Mouse (Mus musculus): ENCODE measurements around the gene Sgsm3. TPM values are rescaled to one million over a fixed set of nuclear protein-coding genes. Genes with fewer than 3 reads are reported as not detected.

The Sgsm3 gene
- polyA plus RNA-seq, 2 experiments = 7.5 to 8.5 TPM

- ATAC-seq (ENCODE audit: insufficient read depth) (no peak), DNase-seq (ENCODE audit: low read depth in 3 of 3, low spot score in 3 of 3) (no peak)
- H3K4me2 ChIP-seq (ENCODE audit: low read depth) = no peak overlapping the region
- H3K9me3 ChIP-seq (ENCODE audit: control insufficient read depth, low read length) = no peaks in the 10 kb centered on the region
- H3K4me3 ChIP-seq (ENCODE audit: insufficient read depth in 1 of 2, low read depth in 2 of 2, low read length in 2 of 2) = no peak overlapping the region
- H3K27ac ChIP-seq = no peak overlapping the region
- no peaks in the 10 kb centered on the region for H3K27me3 ChIP-seq (ENCODE audit: control insufficient read depth, insufficient read depth, low read length)
- peaks cover 0 to 9% of the 10 kb centered on the region in 2 experiments; a peak in 2 of 4 replicates for H3K4me1 ChIP-seq (replicated peaks; ENCODE audit: control insufficient read depth in 2 of 2, insufficient read depth in 2 of 2, low read length in 1 of 2)
- 43% methylated on average over 5 of the region's 5 CpGs for WGBS (ENCODE audit: insufficient replicate concordance)
- peaks cover 2% of the 10 kb centered on the region; the same call in 1 of the 2 replicates for H3K36me3 ChIP-seq (replicated peaks; ENCODE audit: control insufficient read depth, insufficient read depth, low read depth)
- TF ChIP-seq CTCF (IDR thresholded peaks at IDR 0.05; ENCODE audit: low read depth) (no peak), EP300 (IDR thresholded peaks at IDR 0.05; ENCODE audit: low read depth) (no peak)
- no peak overlapping the region for H3K9ac ChIP-seq (replicated peaks)
Measured at GRCm38 (mm10) chr15:80974311-80974710, 3.3 kb upstream of the Sgsm3 start.

GRCm38 (mm10) chr15:80975666-80976065 lies 1.9 kb upstream of the Sgsm3 start:
- no peak overlapping the region for H3K9ac ChIP-seq (replicated peaks)
- DNase-seq (ENCODE audit: low read depth in 3 of 3, low spot score in 3 of 3) (no peak), ATAC-seq (ENCODE audit: insufficient read depth) (no peak)
- H3K4me2 ChIP-seq (ENCODE audit: low read depth) = no peak overlapping the region
- no peak overlapping the region for H3K27ac ChIP-seq
- no peaks in the 10 kb centered on the region for H3K27me3 ChIP-seq (ENCODE audit: control insufficient read depth, insufficient read depth, low read length)
- no peaks in the 10 kb centered on the region for H3K9me3 ChIP-seq (ENCODE audit: control insufficient read depth, low read length)
- TF ChIP-seq CTCF (IDR thresholded peaks at IDR 0.05; ENCODE audit: low read depth) (no peak), EP300 (IDR thresholded peaks at IDR 0.05; ENCODE audit: low read depth) (no peak)
- 69% methylated on average over 3 of the region's 3 CpGs for WGBS (ENCODE audit: insufficient replicate concordance)
- no peaks in the 10 kb centered on the region for H3K36me3 ChIP-seq (replicated peaks; ENCODE audit: control insufficient read depth, insufficient read depth, low read depth)
- no peak overlapping the region for H3K4me3 ChIP-seq (ENCODE audit: insufficient read depth in 1 of 2, low read depth in 2 of 2, low read length in 2 of 2)
- H3K4me1 ChIP-seq (replicated peaks; ENCODE audit: control insufficient read depth in 2 of 2, insufficient read depth in 2 of 2, low read length in 1 of 2) = peaks cover 0 to 15% of the 10 kb centered on the region in 2 experiments; a peak in 2 of 4 replicates

- TF ChIP-seq CTCF (IDR thresholded peaks at IDR 0.05; ENCODE audit: low read depth) (no peak), EP300 (IDR thresholded peaks at IDR 0.05; ENCODE audit: low read depth) (no peak)
Measured at GRCm38 (mm10) chr15:80979611-80980010, 2.0 kb downstream of the Sgsm3 start.

GRCm38 (mm10) chr15:80981176-80981575 lies 3.6 kb downstream of the Sgsm3 start:
- peak in 1 of 3 experiments; percentile 28 for DNase-seq (ENCODE audit: low read depth in 3 of 3, low spot score in 3 of 3)
- no peak for TF ChIP-seq CTCF (IDR thresholded peaks at IDR 0.05; ENCODE audit: low read depth)
- TF ChIP-seq EP300 (IDR thresholded peaks at IDR 0.05; ENCODE audit: low read depth) = peak; percentile 53; the same call in 1 of the 2 replicates
- H3K4me2 ChIP-seq (ENCODE audit: low read depth) = no peak overlapping the region
- H3K4me3 ChIP-seq (ENCODE audit: insufficient read depth in 1 of 2, low read depth in 2 of 2, low read length in 2 of 2) = no peak overlapping the region
- H3K4me1 ChIP-seq (replicated peaks; ENCODE audit: control insufficient read depth in 2 of 2, insufficient read depth in 2 of 2, low read length in 1 of 2) = peaks cover 0 to 22% of the 10 kb centered on the region in 2 experiments; a peak in 3 of 4 replicates
- WGBS (ENCODE audit: insufficient replicate concordance) = 26% methylated on average over 4 of the region's 4 CpGs
- no peaks in the 10 kb centered on the region for H3K36me3 ChIP-seq (replicated peaks; ENCODE audit: control insufficient read depth, insufficient read depth, low read depth)
- H3K27ac ChIP-seq = no peak overlapping the region
- no peak overlapping the region for H3K9ac ChIP-seq (replicated peaks)
- no peaks in the 10 kb centered on the region for H3K9me3 ChIP-seq (ENCODE audit: control insufficient read depth, low read length)
- peak; percentile 66 for ATAC-seq (ENCODE audit: insufficient read depth)
- H3K27me3 ChIP-seq (ENCODE audit: control insufficient read depth, insufficient read depth, low read length) = no peaks in the 10 kb centered on the region

More at GRCm38 (mm10) chr15:80979611-80980010, 2.0 kb downstream of the Sgsm3 start:
- H3K9ac ChIP-seq (replicated peaks) = no peak overlapping the region
- peaks cover 0 to 22% of the 10 kb centered on the region in 2 experiments; a peak in 3 of 4 replicates for H3K4me1 ChIP-seq (replicated peaks; ENCODE audit: control insufficient read depth in 2 of 2, insufficient read depth in 2 of 2, low read length in 1 of 2)
- H3K27ac ChIP-seq = no peak overlapping the region
- H3K4me2 ChIP-seq (ENCODE audit: low read depth) = no peak overlapping the region
- no peaks in the 10 kb centered on the region for H3K27me3 ChIP-seq (ENCODE audit: control insufficient read depth, insufficient read depth, low read length)
- DNase-seq (ENCODE audit: low read depth in 3 of 3, low spot score in 3 of 3) = no peak
- H3K36me3 ChIP-seq (replicated peaks; ENCODE audit: control insufficient read depth, insufficient read depth, low read depth) = no peaks in the 10 kb centered on the region
- ATAC-seq (ENCODE audit: insufficient read depth) = no peak
- no peak overlapping the region for H3K4me3 ChIP-seq (ENCODE audit: insufficient read depth in 1 of 2, low read depth in 2 of 2, low read length in 2 of 2)
- 63% methylated on average over 4 of the region's 4 CpGs for WGBS (ENCODE audit: insufficient replicate concordance)
- no peaks in the 10 kb centered on the region for H3K9me3 ChIP-seq (ENCODE audit: control insufficient read depth, low read length)

- Histone ChIP-seq H3K4me3 (ENCODE audit: insufficient read depth in 1 of 2, low read depth in 2 of 2, low read length in 2 of 2) (no peak overlapping the region), H3K9ac (replicated peaks) (no peak overlapping the region), H3K27me3 (ENCODE audit: control insufficient read depth, insufficient read depth, low read length) (no peaks in the 10 kb centered on the region), H3K27ac (no peak overlapping the region), H3K36me3 (replicated peaks; ENCODE audit: control insufficient read depth, insufficient read depth, low read depth) (no peaks in the 10 kb centered on the region), H3K4me1 (replicated peaks; ENCODE audit: control insufficient read depth in 2 of 2, insufficient read depth in 2 of 2, low read length in 1 of 2) (peaks cover 2 to 25% of the 10 kb centered on the region in 2 experiments; a peak in 3 of 4 replicates), H3K9me3 (ENCODE audit: control insufficient read depth, low read length) (no peaks in the 10 kb centered on the region), H3K4me2 (ENCODE audit: low read depth) (no peak overlapping the region)
- DNase-seq (ENCODE audit: low read depth in 3 of 3, low spot score in 3 of 3) = no peak
- TF ChIP-seq CTCF (IDR thresholded peaks at IDR 0.05; ENCODE audit: low read depth) = no peak
- no peak for TF ChIP-seq EP300 (IDR thresholded peaks at IDR 0.05; ENCODE audit: low read depth)
- 84% methylated on average over 2 of the region's 2 CpGs for WGBS (ENCODE audit: insufficient replicate concordance)
- ATAC-seq (ENCODE audit: insufficient read depth) = no peak
Measured at GRCm38 (mm10) chr15:80983264-80983663, 5.7 kb downstream of the Sgsm3 start.

Measured in liver, embryonic 14.5 days (tissue).